Mouse (Mus musculus): ENCODE data around the gene Icam1.

DNA sequence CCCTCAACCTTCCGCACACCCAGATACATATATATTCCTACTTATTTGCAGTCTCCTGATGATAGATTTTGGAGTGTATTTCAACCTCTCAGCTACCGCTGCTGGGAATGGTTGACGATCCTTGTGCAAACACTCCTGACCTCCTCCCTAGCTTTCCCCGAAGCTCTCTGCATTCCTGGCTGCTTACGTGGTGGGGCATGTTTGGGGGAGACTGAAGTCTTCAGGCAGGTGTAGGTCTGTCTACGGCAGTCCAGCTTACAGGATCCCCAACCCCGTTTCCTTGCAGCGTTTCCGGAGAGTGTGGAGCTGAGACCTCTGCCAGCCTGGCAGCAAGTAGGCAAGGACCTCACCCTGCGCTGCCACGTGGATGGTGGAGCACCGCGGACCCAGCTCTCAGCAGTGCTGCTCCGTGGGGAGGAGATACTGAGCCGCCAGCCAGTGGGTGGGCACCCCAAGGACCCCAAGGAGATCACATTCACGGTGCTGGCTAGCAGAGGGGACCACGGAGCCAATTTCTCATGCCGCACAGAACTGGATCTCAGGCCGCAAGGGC is 9.5 kb downstream of the Icam1 start:
- TF ChIP-seq POLR2A (IDR thresholded peaks at IDR 0.05; ENCODE audit: low read depth, low read length), result no peak
- no peak for TF ChIP-seq CTCF (IDR thresholded peaks at IDR 0.05; ENCODE audit: borderline replicate concordance, insufficient read depth, low read length)
